Mouse (Mus musculus): ENCODE data around the gene Trak1. TPM values are rescaled to one million over a fixed set of nuclear protein-coding genes. Genes with fewer than 3 reads are reported as not detected.

Gene Trak1
- polyA plus RNA-seq, 1 experiment: 45.8 TPM

DNA sequence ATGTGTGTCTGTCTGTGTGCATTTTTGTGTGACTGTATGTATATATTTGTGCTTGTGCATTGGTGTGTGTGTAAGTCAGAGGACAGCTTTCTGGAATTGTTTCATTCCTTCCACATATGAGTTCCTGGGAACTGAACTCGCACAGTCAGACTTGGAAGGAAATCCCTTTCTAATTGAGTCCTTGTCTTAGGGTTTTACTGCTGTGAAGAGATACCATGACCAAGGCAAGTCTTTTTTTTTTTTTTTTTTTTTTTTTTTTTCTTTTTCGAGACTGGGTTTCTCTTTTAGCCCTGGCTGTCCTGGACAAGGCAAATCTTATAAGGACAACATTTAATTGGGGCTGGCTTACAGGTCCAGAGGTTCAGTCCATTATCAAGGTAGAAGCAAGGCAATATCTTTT, 6.0 kb upstream of the Trak1 start:
- no peak for DNase-seq (ENCODE audit: low read depth, low spot score)
- 83% methylated on average over 2 of the region's 2 CpGs for WGBS

DNA sequence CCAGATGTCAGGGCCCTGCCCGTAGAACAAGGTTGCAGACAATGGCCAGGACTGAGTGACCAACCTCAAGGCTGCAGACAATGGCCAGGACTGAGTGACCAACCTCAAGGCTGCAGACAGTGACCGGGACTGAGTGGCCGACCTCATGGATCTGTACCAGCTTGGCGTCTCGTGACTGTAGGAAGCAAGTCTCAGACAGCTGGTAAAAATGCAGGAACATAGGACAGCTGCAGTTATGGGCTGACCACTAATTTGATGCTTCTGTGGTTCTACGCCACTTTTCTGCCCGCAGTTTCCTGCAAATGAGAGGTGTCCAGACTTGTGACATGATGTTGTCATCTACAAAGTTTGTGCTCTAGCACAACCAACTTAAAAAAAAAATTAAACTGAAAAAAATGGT, 4.1 kb upstream of the Trak1 start:
- WGBS: 81% methylated on average over 7 of the region's 7 CpGs
- DNase-seq (ENCODE audit: low read depth, low spot score): no peak

DNA sequence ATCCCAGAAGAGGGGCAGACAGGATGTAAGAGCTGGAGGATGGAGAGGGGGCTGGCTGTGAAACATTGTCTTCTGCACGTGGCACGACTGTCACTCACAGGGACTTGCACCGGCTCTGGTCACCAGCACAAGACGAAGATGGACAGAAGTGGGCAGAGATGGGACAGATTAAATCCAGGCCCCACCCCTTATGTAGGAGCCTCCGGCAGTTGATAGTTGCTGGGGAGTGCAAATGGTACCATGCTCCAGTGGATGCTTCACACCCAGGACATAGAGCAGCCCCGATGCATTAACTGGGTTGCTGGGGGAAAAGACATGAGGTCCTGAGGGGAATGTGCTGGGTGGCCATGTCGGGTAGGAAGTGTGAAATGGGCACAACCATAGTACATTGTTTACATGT, 2.1 kb upstream of the Trak1 start:
- 85% methylated on average over 7 of the region's 7 CpGs for WGBS
- no peak for DNase-seq (ENCODE audit: low read depth, low spot score)

DNA sequence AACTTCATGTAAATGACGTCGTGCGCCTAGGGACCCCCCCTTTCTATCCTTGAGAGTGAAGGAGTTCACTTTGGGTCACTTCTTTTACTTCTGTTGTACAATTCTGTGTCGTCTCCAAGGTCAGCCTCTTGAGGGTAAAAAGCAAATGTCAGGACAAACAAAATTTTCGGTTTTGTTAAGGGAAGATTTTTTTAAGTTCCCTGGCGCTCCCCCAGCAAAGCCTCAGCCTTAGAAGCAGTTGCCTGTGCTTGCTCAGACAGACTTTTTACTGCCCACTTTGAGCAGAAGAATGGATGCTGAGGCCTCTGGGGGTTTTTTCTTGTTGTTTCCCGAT, 730 bp downstream of the Trak1 start:
- WGBS: under 1% methylated on average over 7 of the region's 7 CpGs
- DNase-seq (ENCODE audit: low read depth, low spot score): no peak

DNA sequence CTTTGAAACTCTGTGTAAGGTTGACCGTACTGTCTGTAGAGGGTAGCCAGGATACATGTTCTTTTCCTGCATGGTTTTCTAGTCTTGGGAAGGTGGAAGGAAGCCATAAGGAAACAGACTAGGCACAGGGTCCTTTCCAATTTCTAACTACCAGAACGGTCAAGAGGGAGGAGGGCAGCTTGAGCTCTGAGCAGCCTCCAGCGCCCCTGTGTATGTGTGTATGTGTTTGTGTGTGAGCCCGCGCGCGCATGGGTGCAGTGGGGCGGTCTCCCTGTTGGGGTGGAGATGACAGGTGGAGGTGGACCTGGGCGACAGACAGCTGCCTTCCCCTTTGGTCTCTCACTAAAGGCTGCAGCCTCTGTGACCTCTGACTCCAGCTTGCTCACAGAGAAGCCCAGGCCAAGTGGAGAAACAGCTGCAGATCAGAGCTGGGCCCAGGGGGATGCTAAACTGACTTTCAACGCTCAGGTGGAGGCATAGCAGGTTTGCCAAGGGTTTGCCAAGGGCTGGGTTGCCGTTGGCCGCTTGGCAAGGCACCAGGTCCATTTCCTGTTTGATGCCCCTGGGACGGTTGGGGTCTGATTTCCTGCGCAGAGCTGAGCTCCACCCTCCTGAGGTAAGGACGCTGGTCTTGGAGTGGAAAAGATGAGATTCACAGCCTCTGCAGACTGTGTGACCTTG, 1.2 kb downstream of the Trak1 start:
- DNase-seq (ENCODE audit: low read depth, low spot score): no peak
- 2% methylated on average over 15 of the region's 15 CpGs for WGBS

DNA sequence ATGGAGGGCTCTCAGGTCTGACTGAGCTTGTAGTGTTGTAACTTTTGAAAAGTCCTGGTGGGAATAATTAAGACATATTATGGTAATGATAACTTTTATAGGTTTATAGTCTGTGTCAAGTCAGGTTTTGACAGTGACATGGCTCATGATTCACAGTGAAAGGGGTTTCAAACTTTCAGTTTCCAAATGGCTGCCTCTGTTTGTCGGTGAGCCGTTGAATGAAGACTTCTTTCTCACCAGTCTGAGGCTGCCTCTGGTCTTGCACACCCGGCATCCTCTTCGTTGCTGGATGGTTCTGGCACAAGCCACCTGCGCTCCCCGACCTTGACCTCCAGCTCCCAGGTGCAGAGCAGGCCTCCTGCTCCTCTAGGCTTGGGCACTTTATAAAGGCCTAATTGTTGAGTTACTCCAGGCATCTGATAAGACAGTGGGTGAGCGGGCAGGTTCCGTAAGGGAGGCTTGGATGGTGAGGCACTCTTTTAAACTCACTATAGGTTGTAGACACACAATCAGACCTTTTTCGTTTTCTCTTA, 2.0 kb downstream of the Trak1 start:
- DNase-seq (ENCODE audit: low read depth, low spot score): no peak
- WGBS: 21% methylated on average over 9 of the region's 9 CpGs

DNA sequence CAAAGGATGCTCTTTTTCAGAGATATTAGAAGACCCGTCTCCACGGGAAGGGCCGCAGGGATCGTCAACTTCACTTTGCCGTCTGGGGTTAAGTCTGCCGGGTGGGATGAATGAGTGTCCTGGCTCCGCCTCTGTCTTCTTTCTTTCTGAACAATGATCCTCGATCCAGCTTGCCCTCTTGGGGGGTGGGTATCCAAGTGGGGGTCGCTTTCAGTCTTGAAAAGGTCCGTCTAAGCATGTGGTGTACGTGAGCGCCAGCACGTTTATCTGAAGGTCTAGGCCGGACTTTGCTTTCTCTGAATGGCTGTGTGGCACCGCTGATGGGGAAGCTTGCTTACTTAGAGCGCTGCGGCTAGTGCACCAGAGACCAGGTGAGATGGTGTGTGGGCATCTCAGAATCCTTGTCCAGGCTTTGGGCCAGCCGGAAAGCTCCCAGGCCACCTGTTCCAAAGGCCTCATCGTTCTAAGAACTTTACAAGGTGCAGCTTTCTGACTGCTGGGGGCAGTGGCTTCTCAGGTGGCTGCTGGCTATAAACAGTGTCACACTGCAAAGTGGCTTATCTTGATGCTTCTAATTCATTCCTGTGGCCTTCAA, 2.8 kb downstream of the Trak1 start:
- no peak for DNase-seq (ENCODE audit: low read depth, low spot score)
- 35% methylated on average over 19 of the region's 19 CpGs for WGBS

DNA sequence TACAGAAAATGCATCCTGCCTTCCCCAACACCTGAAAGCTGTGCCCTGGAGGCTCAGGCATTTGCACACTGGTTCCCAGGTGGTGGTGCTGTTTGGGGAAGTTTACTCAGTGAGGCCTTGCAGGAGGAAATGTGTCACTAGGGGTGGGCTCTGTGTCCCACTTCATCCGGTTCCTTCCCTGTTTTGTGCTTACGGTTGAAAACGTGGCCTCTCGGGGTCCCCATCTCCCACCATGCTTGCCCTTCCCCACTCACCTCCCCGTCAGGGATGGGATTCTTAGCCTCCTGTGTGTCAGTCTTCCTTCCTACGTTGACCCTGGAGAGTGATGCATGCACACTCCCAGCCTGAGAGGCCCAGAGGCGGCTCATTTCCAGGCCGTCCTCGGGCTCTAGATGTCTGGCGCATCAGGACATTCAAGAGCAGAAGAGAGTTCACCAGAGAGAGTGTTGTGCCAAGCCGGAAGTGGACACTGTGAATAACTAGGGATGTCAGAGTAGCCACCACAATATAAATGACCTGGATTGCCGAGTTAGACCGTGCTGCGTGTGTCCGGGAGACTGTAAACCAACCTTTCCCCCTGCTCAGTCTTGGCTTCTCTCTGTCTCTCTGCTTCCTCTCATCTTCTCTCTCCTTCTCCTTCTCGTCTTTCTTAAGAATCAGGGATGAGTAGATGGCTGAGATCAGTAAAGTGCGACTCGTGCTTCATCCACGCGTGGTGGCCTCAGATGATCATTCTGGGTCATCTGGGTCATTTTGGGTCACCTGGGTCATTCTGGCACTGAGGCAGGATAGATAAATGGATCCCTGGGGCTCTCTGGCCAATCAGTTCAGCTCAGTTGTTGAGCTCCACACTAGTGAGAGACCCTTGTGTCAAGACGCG, 4.0 kb downstream of the Trak1 start:
- DNase-seq (ENCODE audit: low read depth, low spot score): no peak
- WGBS: 70% methylated on average over 22 of the region's 22 CpGs

DNA sequence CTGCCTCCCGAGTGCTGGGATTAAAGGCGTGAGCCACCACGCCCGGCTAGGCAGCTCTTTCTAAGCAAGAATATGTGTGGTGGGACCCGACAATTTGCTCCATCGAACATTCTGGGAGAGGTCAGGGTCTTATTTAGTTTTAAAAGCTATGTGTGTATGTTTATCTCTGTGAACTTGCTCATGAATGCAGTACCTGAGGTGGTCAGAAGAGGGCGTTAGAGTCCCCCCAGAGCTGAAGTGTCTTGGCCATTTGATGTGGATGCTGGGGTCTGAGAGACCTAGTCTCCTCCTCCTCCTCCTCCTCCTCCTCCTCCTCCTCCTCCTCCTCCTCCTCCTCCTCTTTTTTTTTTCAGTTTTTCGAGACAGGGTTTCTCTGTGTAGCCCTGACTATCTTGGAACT, 5.2 kb downstream of the Trak1 start:
- DNase-seq (ENCODE audit: low read depth, low spot score): no peak
- 75% methylated on average over 7 of the region's 8 CpGs for WGBS

DNA sequence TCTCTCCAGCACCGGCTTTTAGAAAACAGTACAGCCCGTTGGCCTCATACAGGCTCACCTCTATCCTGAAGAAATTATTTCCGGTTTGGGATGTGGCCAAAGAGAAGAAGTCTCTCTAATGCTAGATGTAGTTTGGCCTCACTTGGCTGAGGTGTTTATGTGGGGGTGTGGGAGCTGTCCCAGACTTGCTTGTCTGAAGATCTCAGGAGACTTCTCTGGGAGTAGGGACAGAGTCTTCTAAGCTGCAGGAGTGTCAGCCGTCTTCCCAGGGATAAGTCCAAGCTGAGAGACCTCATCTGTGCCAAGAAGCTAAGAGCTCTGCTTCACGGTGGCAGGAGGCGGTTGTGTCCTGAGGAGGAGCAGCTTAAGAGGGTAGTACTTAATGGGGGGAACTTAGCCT, 5.8 kb downstream of the Trak1 start:
- WGBS: 20% methylated on average over 6 of the region's 6 CpGs
- DNase-seq (ENCODE audit: low read depth, low spot score): no peak

DNA sequence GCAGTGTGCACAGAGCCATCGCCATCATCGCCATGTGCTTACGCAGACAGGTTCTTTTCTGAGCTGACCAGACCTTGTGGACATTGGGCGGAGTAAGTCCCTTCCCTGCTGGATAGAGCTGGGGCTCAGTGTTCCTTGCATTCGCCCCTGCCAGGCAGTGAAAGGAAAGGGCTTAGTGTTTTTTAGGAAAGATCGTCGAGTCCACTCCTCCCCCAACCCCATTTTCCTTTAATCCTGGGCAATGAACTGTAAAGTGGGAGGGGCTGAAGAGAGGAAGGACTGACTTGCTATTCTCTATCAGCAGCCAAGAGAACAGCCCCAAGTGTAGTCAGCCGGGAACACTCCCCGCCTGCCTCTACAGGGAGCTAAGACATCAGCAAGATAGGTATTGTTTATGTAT, 6.4 kb downstream of the Trak1 start:
- 49% methylated on average over 9 of the region's 9 CpGs for WGBS
- DNase-seq (ENCODE audit: low read depth, low spot score): no peak

DNA sequence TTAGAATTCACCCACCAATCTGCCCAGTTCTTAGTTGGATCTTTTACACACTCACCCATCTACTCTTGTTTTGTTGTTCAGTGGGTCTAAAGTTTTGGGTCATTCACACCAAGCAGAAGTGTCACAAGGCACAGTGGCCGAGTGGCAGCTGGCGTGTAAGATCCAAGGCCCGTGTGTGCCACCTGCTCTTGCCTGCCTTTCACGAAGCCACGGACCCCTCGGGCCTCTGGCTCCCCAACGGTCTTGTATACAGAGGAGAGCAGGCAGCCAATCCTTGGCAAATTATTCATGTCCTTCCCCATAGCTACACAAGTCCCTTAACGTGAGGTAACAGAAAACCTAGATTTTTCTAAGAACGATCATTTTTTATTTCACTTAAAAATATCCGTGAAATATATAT, 7.2 kb downstream of the Trak1 start:
- DNase-seq (ENCODE audit: low read depth, low spot score): no peak
- 78% methylated on average over 10 of the region's 10 CpGs for WGBS

DNA sequence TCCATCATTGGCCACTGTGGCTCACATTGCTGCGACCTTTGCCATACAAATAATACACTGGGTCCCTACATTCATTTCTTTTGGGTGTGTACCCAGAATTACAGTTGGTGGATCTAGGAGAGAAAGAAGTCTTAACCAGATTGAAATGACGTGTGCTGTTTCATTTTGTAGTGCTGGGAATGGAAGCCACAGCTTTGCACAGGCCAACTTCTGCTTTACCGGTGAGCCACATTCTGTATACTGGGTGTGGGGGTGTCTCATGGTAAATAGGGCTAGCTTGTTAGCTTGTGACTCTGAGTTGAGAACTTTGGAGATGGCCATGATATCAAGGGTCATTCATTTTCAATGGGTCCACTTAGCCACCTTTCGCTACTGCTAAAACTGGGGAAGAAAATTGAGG, 8.2 kb downstream of the Trak1 start:
- DNase-seq (ENCODE audit: low read depth, low spot score): no peak
- WGBS: 70% methylated on average over 4 of the region's 4 CpGs

DNA sequence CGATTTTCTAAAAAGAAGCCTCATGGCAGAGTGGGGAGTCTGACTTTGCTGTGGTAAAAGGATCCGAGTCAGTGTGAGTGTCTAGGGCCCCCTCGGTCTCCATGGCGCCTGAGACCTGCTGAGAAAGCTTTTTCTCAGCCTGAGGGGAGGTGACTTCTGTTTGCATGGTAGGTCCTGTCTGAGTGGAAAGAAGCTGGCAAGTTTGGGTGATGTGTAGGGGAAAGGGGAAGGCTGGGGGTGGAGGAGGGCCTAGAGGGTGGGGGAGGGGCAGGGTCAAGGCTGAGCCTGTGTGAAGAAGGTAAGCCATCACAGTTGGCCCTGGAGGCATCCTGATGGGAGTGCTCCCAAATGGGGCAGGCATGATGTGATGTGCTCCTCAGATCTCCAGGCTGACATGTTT, 12.0 kb downstream of the Trak1 start:
- WGBS: 84% methylated on average over 4 of the region's 4 CpGs
- DNase-seq (ENCODE audit: low read depth, low spot score): no peak

DNA sequence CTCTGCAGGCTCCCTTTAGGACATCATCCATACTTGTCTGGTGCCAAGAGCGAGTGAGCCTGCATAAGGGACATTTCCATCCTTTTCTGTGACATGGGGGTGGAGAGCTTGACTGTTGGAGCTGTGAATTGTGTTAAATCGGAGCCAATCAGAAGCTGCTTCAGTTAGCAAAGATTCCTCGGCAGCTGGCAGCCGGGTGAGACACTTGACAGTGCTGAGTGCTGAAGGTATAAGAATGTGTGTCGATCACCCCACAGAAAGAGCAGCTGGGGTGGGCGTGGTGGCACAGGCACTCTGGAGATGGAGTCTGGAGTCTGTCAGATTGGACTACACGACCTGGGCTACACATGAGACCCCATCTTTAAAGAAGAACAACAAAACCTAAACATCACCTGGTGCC, 13.2 kb downstream of the Trak1 start:
- no peak for DNase-seq (ENCODE audit: low read depth, low spot score)
- 67% methylated on average over 7 of the region's 7 CpGs for WGBS

DNA sequence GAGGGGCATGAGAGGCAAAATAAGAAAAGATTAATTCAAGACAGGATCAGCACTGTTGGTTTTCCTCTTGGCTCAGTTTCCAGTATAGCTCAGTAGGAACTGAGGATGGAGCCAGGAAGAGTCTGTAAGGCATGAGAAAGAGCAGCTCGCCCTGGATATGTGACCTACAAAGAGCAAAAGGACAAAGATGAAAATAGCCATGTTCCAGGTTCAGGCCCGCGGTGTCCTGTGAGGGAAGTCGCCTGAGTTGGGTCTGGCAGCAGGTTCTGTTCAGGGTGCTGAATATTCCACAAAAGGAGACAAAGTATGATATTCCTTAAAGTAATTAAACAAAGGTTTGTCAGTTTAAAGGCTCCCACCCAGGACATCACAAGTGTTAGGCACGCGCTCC, 14.5 kb downstream of the Trak1 start:
- no peak for DNase-seq (ENCODE audit: low read depth, low spot score)
- 15% methylated on average over 6 of the region's 6 CpGs for WGBS

DNA sequence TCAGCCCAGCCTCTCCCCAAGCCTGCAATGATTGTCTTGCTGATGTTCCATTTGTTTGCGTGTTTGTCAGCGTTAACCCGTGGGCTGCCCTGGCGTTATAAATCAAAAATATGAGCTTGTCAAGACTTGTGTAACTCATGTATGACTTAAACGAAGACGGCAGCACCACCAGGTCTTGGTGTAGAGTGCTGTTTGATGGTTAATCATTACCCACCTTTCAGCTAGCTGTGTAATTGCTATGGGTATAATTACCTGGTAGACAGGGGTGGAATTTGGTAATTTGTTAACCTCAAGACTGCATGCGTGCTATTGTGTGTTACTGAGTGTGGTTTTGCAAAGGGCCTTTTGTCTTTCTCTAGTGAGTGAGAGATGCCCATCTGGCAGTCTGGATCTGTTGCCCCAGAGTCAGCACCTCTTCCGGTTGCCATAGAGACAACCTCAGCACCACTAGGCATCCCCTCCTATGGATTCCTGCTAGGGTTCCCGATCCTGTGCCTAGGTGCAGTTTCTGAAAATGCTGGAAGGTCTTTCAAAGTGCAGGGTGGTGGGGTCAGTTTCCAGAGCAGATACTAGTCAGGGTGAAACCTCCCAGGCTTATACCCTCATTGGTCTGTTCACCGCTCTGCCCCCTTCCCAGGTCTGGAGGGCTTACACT, 15.1 kb downstream of the Trak1 start:
- DNase-seq (ENCODE audit: low read depth, low spot score): no peak
- 30% methylated on average over 10 of the region's 10 CpGs for whole genome bisulfite sequencing

DNA sequence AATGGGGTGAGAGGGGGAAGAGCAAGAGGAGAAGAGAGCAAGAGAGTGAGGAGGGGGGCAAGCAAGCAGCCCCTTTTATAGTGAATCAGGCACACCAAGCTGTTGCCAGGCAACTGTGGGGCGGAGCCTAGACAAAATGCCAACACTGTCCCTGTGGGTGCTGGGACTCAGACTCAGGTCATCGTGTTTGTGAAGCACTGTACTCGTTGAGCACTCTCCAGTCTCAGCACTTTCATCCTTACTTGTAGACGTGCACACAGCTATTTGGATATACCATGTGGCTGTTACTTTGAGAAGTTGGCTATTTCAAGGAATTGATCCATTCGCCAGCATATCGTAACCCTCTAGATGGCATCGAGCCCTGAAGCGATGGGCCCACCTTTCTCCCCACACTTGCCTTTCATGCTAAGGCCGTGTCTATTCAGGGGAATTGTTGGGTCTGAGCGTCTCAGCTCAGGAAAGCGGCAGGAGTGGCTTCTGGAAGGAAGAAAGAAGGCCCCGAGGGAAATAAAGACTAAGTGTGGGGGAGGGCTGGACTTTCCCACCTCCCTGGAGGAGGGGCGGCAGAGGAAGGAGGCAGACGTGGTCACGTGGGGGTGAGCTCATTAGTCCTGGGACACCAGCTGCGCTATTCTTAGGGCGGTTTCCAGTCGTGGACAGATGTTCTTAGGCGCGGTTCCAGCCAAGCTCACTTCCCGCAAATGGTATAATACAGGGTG, 16.5 kb downstream of the Trak1 start:
- DNase-seq (ENCODE audit: low read depth, low spot score): no peak
- under 1% methylated on average over 21 of the region's 21 CpGs for WGBS

DNA sequence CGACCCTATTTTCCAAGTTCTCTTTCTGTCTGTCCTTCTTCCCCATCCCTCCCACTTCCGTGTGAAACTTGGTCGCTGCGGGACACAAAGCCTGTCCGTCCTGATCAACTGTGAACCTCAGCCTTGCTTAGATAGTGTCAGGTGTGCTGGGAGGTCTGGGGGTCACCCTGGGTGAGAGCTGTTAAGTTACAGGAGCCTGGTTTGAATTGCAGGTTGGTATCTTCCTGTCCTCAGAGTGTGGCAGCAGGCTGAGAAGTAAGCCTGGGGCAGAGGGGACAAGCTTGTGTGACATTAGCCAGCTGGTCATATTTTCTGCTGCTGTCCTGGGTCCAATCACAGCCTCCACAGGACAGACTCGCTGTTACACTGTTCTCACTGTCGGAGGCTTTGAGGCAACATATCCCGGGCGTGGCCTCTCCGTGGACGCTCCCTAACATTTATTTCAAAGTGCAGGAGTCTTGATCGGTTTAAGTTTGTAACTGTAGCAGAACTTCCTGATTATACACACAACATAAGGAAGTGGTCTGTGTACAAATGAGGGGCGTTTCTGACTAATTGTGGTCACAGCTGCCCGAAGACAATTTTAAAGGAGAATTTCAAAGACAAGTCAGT, 17.3 kb downstream of the Trak1 start:
- 2% methylated on average over 14 of the region's 14 CpGs for WGBS
- DNase-seq (ENCODE audit: low read depth, low spot score): no peak
